Mouse (Mus musculus) frontal cortex, postnatal 36 days (tissue): ENCODE data around the gene Gja10.

Experiments
- DNase-seq, 2 experiments: peaks; one replicate each; pipeline ENCODE4 v3.0.0; 2022; ENCODE audit warnings: low spot score in 2 of 2

The Gja10 gene

DNA sequence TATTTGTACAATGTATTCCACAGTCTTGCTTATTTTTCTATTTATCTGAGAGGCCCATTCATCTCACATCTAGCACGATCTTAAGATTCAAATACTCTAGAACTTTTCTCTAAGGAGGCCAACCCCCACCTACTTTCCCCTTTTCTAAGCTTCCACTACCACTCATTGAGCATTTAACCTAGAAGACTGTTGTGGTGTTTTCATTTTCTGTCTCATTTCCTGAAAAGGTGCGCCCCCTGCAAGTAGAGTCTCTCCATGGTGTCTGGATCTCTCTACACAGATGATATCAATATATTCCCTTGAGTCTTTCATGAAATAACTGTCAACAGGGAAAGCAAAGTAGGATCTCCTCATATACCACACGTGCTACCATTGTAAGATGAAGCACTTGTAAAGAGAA lies at the start of gene Gja10:
TSS of gene Gja10 (minus strand) at position 101 of the 400 bp plus-strand sequence.
- DNase-seq = no peak

GRCm38 (mm10) chr4:32651669-32652068 lies 49.1 kb upstream of the Gja10 start:
- no peak for DNase-seq

DNA sequence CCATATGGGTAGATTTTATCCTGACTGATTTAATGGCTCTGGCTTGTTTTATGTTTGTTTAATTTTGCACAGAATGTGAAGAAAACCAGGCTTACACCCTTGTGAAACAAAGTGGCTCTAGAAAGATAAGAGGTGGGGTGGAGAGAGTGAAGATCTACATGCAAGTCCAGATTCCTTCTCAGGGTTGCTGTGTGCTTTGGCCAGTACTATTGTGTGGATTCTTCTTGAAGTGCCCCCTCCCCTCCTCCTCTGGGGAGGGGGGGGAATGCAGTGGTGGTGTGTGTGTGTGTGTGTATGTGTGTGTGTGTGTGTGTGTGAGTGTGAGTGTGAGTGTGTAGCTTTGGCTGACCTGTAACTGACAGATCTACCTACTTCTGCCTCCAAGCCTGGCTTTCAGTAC lies 19.1 kb upstream of the Gja10 start:
- no peak for DNase-seq

GRCm38 (mm10) chr4:32615034-32615881 lies 12.7 kb upstream of the Gja10 start, which contains the start of gene Casp8ap2:
Casp8ap2 (plus strand) TSS chr4:32615451.
- DNase-seq = peak; percentile 99 to 100

- DNase-seq = no peak
Measured at GRCm38 (mm10) chr4:32601135-32601534, 1.4 kb downstream of the Gja10 start.

- DNase-seq = no peak
Measured at GRCm38 (mm10) chr4:32588237-32588636, 14.3 kb downstream of the Gja10 start.

GRCm38 (mm10) chr4:32587543-32587942 lies 15.0 kb downstream of the Gja10 start:
- DNase-seq = no peak

GRCm38 (mm10) chr4:32586596-32586995 lies 16.0 kb downstream of the Gja10 start:
- peak in 1 of 2 experiments; percentile 41 for DNase-seq

DNA sequence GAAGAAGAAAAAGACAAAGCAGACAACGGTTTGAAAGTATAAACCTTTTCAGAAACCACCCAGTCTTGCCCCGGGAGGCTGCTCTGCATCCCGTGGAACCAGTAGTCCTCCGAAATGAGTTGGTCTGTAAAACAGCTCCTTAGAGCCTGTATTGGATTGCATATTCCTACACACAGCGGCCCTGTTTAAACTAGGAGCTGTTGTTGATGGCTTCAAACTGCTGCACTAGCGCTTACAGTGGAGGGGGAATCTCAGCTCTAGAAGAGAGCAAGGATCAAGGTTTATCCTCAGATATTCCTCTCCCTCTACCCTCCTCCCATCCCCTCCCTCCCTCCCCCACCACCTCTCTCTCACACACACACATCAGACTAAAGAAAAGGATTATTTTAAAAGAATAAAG lies 18.4 kb downstream of the Gja10 start:
- DNase-seq = no peak

DNA sequence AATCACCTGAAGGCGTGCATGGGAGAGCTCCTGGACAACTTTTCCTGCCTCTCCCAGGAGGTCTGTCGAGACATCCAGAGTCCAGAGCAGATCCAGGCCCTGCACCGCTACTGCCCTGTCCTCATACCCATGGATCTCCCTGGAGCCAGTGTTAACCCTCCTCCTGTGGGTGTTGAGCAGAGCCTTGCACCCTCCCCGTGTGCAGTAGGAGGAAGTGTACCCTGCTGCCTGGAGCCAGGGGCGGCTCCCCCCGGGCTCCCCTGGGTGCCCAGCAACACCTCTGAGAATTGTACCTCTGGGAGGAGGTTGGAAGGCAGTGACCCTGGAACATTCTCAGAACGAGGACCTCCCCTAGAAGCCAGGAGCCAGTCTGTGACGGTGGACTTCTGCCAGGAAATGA lies 22.7 kb downstream of the Gja10 start:
- no peak for DNase-seq

- DNase-seq = no peak
Measured at GRCm38 (mm10) chr4:32575165-32575564, 27.4 kb downstream of the Gja10 start.

DNA sequence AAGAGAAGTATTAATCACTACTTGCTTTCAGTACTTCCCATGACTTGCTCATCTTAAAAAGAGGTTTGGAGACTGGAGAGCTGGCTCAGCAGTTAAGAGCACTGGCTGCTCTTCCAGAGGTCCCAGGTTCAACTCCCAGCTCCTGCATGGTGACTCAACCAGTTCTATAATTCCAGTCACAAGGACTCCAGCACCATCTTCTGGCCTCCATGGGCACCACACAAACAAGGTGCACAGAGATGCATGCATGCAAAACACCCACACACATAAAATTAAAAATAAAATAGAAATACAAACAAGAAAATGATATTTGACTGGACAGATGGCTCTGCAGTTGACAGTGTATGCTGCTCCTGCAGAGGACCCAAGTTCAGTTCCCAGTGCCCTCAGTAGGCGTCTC lies 28.0 kb downstream of the Gja10 start:
- no peak for DNase-seq

DNA sequence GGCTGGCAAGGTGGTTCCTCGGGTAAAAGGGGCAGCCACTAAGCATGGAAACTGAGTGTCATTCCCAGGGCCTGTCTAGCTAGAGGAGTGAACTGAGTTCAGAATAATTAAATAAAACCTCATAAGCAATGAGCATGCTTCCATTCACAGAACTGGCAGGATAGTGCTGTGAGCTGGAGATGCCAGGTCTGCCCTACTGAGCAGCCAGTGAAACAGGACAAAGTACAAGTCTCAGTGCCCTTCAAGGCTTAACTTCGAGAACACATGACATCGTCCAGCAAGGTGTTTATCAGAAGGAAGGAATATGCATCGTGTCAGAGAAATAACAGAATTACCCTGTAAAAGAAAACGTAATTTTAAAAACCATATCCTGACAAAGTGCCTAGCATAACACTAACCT lies 29.0 kb downstream of the Gja10 start:
- no peak for DNase-seq

DNA sequence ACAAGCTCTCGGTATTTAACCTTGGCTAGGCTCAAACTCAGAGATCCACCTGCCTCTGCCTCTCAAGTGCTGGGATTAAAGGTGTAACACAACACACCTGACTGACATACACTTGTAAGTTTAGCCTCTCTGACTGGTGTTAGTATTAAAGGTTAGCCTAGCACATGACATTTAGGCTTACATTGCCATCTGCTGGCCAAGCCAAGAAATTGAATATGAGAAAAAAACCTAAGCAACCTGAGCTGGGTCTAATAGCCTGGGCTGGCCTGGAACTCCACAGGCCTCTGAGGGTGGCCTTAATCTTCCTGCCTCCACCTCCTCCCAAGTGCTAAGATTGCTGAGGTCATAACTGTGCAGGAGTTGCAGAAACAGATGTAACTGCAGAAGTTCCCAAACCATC lies 30.4 kb downstream of the Gja10 start:
- DNase-seq = peak in 1 of 2 experiments; percentile 43

- DNase-seq = no peak
Measured at GRCm38 (mm10) chr4:32571441-32571840, 31.1 kb downstream of the Gja10 start.

- DNase-seq = no peak
Measured at GRCm38 (mm10) chr4:32570939-32571317, 31.6 kb downstream of the Gja10 start.

DNA sequence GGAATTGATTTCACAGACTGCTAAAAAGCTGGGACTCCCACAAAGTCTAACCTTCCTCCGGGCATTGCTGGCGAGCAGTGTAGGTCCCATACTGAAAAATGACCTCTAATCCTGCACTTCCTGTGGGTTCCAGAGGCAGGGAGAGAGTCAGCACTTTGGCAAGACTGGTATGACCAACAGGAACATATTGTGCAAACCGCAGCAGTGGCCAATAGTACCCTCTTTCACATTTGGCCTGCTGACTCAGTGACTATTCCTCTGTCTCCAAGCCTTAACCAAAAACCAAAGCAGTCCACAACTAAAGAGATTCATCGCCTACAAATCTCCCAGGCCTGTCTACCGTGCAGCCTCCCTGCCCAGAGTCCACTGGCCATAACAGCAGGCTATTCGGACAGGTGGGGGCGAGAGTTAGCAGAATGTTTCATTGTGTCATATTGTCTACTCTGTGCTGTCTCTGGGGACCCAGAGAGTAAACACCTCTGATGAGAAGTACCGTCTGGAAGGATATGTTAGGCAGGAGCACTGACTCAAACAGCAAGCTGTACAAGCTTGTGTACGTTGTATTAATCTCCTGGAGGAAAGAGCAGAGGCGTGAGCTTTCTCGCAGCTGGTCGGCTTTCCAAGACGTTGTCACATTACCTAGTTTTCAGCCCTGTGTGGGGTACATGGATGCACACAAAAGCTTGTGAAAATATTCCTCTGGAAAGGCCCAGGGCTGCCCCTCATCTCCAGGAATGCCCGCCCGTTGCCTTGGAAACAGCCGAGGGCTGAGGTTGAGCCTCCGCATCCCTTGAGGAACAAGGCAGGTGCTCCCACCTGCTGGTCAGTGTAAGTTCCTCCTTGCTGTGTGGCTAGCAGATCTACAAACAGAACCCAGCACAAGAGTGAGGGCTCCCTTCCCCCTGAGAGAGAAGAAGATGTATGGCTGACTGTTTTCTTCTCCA lies 32.3 kb downstream of the Gja10 start:
- peak; percentile 32 to 40 for DNase-seq

- no peak for DNase-seq
Measured at GRCm38 (mm10) chr4:32569054-32569453, 33.5 kb downstream of the Gja10 start.

DNA sequence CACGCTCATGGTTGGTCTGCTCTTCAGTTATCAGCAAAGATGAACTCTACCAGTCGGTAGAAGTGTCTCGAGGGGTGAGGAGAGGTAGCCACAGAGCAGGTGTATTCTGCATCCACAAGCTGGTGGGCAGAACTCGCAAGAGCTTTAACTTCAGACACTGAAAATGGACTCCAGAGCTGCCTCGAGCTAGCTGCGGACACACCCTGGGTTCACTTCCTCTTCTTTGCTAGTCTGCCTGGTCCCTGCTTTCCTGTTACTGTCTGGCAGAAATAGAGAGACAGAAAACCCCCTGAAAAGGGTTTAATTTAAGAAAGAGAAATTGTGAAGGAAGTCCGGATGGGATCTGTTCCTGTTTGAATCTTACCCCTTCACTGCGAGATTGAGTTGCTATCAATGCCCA lies 37.6 kb downstream of the Gja10 start:
- DNase-seq = no peak

- no peak for DNase-seq
Measured at GRCm38 (mm10) chr4:32564416-32564815, 38.1 kb downstream of the Gja10 start.

GRCm38 (mm10) chr4:32562319-32563115 lies 40.0 kb downstream of the Gja10 start:
- DNase-seq = no peak
